Mouse (Mus musculus): ENCODE data around the gene Svs1. TPM values are rescaled to one million over a fixed set of nuclear protein-coding genes. Genes with fewer than 3 reads are reported as not detected.

Gene Svs1
- total RNA-seq, 2 experiments from 2014 or later = not detected

DNA sequence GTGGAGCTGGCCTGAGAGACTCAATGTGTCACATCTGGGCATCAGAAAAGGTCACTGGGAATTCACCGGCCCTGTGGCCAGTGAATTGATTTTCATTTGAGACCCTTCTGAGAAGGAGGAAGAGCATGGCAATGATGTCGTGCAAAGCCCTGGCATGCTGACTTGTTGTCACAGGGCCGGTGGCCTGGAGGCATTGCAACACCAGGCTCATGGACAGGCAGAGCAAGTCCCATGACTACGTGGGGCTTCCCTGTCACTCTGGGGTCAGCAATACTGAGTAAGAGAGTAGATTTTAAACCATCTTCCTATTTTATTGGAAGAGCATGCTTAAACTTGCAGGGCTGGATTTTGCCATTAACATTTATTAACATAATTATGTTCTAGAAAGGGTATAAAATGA is 26.4 kb downstream of the Svs1 start:
- H3K27ac ChIP-seq = no peak overlapping the region
- H3K4me3 ChIP-seq = no peak overlapping the region
- no peak for TF ChIP-seq CTCF (IDR thresholded peaks at IDR 0.05)
- intact Hi-C loops (cut with DNase I) = no loop called here
- DNase-seq (ENCODE audit: extremely low spot score in 1 of 2, low spot score in 2 of 2) = no peak

DNA sequence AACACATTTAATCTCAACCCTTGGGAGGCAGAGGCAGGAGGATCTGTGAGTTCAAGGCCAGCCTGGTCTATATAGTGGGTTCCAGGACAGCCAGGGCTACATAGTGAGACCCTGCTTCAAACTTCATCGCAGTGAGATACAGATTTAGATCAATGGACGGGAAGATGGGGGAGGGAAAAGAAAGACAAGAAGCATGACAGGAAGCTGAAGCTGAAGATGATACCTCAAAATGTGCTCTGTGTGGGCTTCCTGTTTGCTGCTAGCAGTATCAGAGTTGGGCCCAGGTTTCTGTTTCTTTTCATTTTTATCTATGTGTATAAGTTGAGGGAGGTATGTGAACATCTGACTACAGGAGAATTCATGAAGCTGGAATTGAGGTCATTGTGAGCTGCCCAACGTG is 26.8 kb downstream of the Svs1 start:
- Histone ChIP-seq H3K27ac (no peak overlapping the region), H3K4me3 (no peak overlapping the region)
- no peak for DNase-seq (ENCODE audit: extremely low spot score in 1 of 2, low spot score in 2 of 2)
- intact Hi-C loops (cut with DNase I) = no loop called here
- TF ChIP-seq CTCF (IDR thresholded peaks at IDR 0.05) = no peak

DNA sequence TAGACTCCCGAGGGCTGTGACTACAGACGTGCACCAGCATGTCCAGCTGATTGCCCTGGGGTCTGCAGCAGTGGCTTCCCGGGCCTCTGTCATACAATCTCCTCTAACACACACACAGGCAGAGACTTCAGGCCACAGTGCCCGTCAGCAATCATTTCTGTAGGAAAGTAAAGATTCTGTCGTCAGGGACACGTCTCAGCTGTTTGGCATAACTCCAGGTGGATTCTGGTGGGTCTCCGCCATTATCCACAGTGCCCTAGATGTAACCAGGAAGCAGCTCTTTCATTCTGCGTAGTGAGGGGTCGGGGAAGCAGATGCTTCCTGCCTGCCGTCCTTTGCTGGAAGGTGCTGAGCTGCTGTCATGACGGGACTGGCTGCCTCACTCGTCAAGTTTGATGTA is 30.5 kb downstream of the Svs1 start:
- no peak for TF ChIP-seq CTCF (IDR thresholded peaks at IDR 0.05)
- H3K27ac ChIP-seq = no peak overlapping the region
- intact Hi-C loops (cut with DNase I) = no loop called here
- DNase-seq (ENCODE audit: extremely low spot score in 1 of 2, low spot score in 2 of 2) = no peak
- H3K4me3 ChIP-seq = no peak overlapping the region

DNA sequence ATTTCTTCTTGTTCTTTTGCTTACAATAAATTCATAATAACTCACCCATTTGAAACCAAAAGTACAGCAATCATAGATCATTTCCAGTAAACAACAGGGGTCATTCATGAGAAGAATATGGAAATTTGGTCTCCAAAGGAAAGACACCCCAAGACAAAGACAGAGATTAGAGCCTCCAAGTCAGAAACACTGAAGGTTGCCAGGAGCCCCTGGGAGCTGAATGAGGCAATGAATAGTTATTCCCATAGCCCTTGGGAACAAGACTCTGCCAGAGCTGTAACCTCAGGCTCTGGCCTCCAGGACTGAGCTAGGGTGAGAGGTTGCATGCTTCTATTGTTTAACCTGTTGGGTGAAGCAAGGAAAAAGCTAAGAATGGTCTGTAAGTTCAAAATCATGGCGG is 32.7 kb downstream of the Svs1 start:
- TF ChIP-seq CTCF (IDR thresholded peaks at IDR 0.05) = no peak
- Histone ChIP-seq H3K4me3 (no peak overlapping the region), H3K27ac (no peak overlapping the region)
- no peak for DNase-seq (ENCODE audit: extremely low spot score in 1 of 2, low spot score in 2 of 2)
- intact Hi-C loops (cut with DNase I) = no loop called here

DNA sequence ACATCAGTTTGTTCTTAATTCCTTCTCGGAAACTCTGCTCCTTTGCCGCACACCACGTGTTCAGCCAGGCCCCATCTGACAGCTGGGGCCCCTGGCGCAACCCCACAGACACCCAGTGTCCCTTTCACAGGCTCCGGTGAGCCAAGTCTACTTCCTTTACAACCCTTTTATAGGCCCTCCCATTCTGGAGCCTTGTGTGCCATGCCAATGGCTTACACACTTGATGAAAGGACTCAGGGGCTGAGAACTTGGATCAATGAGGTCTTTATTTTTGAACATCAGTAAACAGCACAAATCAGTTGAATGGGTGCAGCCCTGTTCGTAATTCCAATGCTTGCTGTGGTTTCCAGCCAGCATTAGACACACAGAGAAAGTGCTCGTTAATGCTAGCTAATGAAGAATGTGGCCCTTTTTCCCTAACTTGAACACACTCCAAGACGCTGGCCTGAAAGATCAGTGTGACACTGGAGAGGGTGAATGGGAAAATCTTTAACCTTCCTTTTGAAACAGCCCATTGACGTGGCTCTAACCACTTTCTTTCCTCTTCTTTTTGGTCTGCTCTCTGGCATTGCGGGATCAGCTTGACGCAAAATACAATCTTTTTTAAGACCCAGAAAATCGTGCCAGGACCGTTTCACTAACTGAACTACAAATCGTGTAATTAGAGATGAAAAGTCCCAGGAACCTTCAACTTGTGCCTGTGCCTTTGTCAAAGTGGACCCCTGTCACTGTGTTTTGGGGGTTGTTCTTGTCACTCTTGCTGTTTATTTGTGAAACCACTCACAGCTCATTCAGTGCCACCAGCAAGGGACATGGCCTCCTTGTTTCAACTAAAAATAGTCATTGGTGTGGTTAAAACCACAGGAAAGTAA is 34.7 kb downstream of the Svs1 start:
- Histone ChIP-seq H3K4me3 (no peak overlapping the region), H3K27ac (peak overlapping the region; percentile 57; the same call in 1 of the 2 replicates)
- no peak for TF ChIP-seq CTCF (IDR thresholded peaks at IDR 0.05)
- intact Hi-C loops (cut with DNase I) = no loop called here
- peak; percentile 19 to 57 for DNase-seq (ENCODE audit: extremely low spot score in 1 of 2, low spot score in 2 of 2)

DNA sequence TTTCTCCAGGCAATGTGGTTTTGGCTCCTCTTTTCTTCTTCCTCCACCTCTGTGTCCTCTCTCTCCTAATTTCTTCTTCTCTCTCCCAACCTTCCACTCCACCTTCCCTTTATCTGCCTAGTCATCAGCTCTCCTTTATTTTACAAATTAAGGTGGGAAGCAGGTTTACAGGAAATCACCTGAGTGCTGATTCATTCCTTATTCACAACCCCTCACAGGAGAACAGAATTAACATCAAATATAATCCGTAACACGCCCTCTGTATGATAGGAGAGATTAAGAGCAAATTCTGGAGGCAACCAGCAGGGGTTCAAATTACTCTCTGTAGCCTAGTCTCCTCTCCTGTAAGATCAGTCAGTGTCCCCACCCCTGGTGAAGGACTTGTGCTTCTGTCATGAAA is 35.7 kb downstream of the Svs1 start:
- intact Hi-C loops (cut with DNase I) = no loop called here
- no peak for DNase-seq (ENCODE audit: extremely low spot score in 1 of 2, low spot score in 2 of 2)
- no peak for TF ChIP-seq CTCF (IDR thresholded peaks at IDR 0.05)
- Histone ChIP-seq H3K27ac (peak overlapping the region; percentile 44; the same call in 1 of the 2 replicates), H3K4me3 (no peak overlapping the region)

DNA sequence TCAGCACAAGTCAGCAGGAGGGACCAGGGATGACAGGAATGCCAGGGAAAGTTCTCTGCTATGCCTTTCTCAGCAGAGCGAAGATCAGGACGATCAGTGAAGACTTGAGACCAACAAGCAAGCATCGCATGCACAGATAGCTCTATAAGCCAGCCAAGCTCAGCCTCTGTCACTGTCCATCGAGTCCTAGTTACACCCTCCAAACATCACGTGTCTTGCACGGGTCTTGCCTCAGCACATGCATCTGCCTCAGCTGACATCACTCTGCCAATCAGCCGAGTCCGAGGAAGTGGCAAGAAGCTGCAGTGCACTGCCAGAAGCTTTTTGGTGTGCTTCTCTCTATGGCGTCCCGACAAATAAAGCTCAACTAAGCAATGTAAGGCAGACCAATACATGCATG is 36.7 kb downstream of the Svs1 start:
- intact Hi-C loops (cut with DNase I) = no loop called here
- TF ChIP-seq CTCF (IDR thresholded peaks at IDR 0.05) = no peak
- no peak overlapping the region for H3K4me3 ChIP-seq
- no peak overlapping the region for H3K27ac ChIP-seq
- no peak for DNase-seq (ENCODE audit: extremely low spot score in 1 of 2, low spot score in 2 of 2)

DNA sequence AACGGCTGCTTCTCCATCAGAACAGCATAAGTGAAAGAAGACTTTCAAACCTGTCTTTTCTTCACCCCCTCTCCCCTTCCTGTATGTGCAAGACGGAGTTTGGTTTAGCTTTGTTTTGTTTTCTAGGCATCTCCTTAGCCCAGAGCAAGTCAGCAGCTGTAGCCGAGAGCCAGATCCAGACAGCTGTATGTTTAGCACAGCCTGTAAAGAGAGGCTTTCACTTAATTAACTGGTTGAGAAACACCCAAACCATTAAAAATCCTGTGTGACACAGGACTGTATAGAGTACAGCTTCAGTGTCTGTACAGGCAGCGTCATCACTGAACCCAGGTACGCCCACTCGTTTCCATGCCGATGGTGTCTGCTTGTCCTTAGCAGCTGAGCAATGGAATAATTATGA is 38.6 kb downstream of the Svs1 start:
- Histone ChIP-seq H3K27ac (no peak overlapping the region), H3K4me3 (no peak overlapping the region)
- TF ChIP-seq CTCF (IDR thresholded peaks at IDR 0.05) = no peak
- no peak for DNase-seq (ENCODE audit: extremely low spot score in 1 of 2, low spot score in 2 of 2)
- intact Hi-C loops (cut with DNase I) = no loop called here

DNA sequence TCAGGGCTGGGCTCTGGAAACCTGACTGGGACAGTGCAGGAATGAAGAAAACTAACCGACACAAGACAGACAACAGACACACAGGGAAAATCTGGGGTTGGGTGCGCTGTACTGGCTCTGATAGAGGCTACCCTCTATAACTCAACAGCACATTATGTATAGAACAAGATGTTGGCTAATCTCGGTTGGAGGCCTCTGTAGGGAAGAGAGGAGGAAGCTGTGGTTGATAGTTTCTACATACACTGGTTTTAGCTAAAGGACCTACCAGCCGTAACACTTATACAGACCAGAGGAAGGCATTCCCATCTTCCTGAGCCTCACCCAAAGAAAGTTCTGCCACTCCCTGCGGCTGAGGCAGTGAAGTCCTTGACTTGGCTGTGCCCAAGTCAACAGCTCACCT is 39.8 kb downstream of the Svs1 start:
- H3K27ac ChIP-seq = no peak overlapping the region
- no peak for TF ChIP-seq CTCF (IDR thresholded peaks at IDR 0.05)
- H3K4me3 ChIP-seq = no peak overlapping the region
- intact Hi-C loops (cut with DNase I) = no loop called here
- DNase-seq (ENCODE audit: extremely low spot score in 1 of 2, low spot score in 2 of 2) = no peak

DNA sequence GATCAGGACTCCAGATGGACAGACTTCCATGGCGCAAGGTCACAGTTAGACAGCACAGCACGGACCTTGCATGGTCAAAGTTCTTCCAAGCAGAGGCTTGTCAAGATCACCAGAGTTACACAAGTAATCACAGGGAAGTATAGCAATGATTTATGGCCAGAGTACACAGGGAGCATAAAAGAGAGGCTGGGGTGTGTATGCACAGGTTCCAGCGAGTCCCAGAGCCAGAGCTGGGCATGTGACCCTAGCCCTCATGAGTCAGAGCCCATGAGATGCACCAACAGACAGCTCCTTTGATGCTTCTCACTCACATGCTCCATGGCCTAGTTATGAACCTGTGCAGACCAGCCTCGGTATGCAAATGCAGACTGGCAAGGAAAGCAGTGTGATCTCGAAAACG is 41.4 kb downstream of the Svs1 start:
- H3K27ac ChIP-seq = no peak overlapping the region
- intact Hi-C loops (cut with DNase I) = no loop called here

DNA sequence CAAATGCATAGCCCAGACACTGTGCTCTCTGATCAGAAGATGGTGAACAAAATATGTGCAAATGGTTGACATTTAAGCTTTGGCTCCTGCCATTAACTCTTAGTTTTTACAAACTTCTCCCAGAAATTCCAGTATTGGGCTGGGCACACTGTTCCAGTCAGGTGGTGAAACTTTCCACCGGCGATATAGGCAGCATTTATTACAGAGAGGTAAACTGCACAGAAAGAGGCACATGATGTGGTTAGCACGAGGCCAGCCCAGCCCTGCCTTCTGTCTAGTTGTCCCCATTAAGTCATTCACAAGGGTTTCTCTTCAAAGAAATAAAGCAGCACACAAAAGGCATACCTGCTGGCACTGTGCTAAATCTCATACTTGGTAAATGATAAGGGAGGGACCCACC is 42.0 kb downstream of the Svs1 start:
- no peak for TF ChIP-seq CTCF (IDR thresholded peaks at IDR 0.05)
- intact Hi-C loops (cut with DNase I) = no loop called here
- H3K4me3 ChIP-seq = no peak overlapping the region
- no peak overlapping the region for H3K27ac ChIP-seq
- DNase-seq (ENCODE audit: extremely low spot score in 1 of 2, low spot score in 2 of 2) = no peak

More for the DNA sequence above, 41.4 kb downstream of the Svs1 start:
- no peak for DNase-seq (ENCODE audit: extremely low spot score in 1 of 2, low spot score in 2 of 2)
- H3K4me3 ChIP-seq = no peak overlapping the region
- TF ChIP-seq CTCF (IDR thresholded peaks at IDR 0.05) = no peak

DNA sequence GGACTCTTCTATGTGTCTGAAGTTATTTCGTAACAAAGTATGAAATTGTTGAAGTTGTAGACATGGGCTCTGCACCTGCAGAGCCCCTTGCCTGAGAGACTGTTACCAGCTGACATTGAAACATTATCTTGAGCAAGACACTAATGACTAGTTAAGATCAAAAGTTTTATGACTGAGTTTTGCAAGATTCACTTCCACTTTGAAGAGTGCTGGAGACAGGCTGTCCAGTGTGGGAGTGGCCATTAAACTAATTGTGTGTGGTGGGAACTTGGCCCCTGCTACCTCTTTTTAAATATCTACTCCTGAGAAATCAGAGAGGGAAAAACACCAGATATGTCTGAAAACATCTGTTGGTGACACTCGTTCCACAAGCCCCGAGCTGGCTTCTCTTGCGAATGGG is 44.6 kb downstream of the Svs1 start:
- TF ChIP-seq CTCF (IDR thresholded peaks at IDR 0.05) = no peak
- H3K27ac ChIP-seq = no peak overlapping the region
- DNase-seq (ENCODE audit: extremely low spot score in 1 of 2, low spot score in 2 of 2) = no peak
- intact Hi-C loops (cut with DNase I) = no loop called here
- H3K4me3 ChIP-seq = no peak overlapping the region

DNA sequence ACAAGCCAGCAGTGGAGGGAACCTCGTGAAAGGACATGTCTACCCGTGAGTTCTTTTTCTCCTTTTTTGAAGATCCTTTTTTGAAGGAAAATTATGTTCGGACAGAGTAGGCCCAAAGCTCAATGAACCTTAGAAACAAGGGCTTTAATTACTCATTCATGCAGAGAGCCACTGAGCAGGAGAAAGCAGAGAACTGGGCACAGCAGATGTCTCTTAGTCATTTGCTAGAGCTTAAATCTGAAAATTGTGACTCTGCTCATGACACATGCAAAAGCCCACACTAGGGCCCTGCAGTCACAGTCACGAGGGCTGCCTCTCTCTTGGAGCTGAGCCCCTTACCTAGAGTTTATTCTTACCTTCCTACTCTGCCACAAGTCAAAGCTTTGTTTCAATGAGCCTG is 46.1 kb downstream of the Svs1 start:
- Histone ChIP-seq H3K27ac (no peak overlapping the region), H3K4me3 (no peak overlapping the region)
- no peak for TF ChIP-seq CTCF (IDR thresholded peaks at IDR 0.05)
- no peak for DNase-seq (ENCODE audit: extremely low spot score in 1 of 2, low spot score in 2 of 2)
- intact Hi-C loops (cut with DNase I) = no loop called here

All from left cerebral cortex, adult 2 months (tissue).